Mouse (Mus musculus) induced T-regulatory cell, adult 2 months (primary cell): ENCODE measurements at regions not wholly inside any gene's neighbourhood (a gene's known extent, or its start where the extent isn't known, plus 50 kb on each side); places are given as distances from the start of the nearest gene placed in this dataset.

Experiments
- DNase-seq: peaks from one replicate; pipeline ENCODE4 v3.0.0-alpha.2; 2012; ENCODE audit warnings: low read depth

DNA sequence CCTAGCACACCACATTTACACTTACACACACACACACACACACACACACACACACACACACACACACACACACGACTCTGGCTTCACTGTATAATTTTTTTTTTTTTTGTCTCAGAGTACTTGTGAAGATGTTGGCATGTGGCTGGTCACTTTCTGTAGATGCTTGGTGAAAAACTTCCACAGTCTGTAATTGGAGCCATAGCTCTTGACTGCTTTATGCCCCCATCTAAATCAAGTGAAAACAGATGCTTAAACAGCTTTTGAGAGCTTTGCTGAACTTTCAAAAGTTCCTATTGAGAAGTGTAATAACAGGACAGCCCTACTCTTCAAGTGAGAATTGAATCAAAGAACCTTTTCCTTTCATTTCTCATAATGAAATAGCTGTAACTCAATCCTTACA, 317.7 kb downstream of the Gm21750 start:
- DNase-seq = no peak

- DNase-seq = no peak
Measured at GRCm38 (mm10) chr14:73996229-73996628, 335.2 kb downstream of the Gm21750 start.

GRCm38 (mm10) chr14:73997796-73998195, 336.8 kb downstream of the Gm21750 start:
- DNase-seq = no peak

- DNase-seq = no peak
Measured at GRCm38 (mm10) chr14:73999409-73999909, 338.4 kb downstream of the Gm21750 start.

DNA sequence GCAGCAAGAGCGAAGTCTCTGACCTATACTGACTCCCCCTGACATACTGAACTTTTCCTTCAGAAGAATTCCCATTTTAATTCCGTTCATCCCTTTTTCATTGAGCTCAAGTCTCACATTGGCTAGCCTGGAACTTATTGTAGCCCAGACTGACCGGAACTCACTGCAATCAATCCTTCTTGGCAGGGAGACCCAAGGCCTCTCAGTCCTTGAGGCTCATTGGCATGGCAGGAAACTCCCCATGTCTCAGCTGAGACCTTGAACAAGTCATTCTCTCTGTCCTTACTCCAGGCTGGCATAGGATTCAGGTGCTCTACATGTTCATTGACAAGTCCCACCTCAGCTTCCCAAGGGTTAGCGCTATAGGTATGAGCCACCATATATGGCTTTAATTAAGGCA, 345.9 kb downstream of the Gm21750 start:
- DNase-seq = no peak

- DNase-seq = no peak
Measured at GRCm38 (mm10) chr14:74011555-74011954, 350.5 kb downstream of the Gm21750 start.

DNA sequence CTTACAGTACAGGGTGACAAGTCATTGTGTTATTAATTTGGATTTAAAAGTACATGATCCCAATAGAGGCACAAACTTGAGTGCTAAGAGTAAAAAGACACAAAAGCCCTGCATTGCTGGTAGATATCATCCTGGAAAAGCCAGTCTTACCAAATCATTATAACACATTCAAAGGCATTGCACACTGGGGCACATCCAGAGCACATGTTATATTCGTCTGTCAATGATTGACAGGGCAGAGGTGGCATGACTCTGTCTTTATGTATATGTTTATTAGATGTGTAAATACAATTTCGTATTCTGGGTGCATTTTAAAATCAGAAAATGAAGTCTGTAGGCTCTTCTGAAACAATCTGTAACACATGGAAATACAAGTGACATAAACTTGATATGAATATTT, 358.4 kb downstream of the Gm21750 start:
- DNase-seq = no peak

DNA sequence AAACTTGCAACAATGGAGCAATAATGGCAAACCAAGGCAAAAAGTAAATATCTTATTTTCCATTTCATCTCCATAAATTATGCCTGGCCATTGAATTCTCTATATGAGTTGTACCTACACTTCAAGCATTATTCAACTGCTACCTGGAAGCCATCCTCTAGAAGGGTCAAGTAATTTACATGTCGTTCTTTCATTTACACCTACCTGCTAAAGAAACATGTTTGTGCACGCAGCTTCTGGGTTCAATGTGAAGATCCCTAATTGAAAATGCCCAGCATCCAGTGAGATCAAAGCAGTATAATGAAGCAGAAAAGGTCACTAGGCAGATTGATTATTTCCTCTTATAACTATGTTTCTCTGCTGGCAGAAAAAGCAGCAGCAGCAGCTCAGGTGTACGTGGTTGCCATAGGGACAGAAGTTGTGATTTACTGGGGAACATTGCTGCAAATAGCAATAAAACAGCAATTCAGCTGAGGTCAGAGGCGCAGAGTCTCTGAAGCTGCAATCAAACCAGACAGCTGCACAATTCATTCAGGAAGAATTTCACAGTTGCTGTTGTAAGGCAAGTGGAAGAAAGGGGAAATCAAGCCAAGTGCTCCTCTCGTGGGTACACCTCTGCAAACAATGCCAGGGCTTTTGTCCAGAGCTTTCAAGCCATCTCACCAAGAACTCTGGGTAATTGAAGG, 386.1 kb downstream of the Gm21750 start:
- no peak for DNase-seq

DNA sequence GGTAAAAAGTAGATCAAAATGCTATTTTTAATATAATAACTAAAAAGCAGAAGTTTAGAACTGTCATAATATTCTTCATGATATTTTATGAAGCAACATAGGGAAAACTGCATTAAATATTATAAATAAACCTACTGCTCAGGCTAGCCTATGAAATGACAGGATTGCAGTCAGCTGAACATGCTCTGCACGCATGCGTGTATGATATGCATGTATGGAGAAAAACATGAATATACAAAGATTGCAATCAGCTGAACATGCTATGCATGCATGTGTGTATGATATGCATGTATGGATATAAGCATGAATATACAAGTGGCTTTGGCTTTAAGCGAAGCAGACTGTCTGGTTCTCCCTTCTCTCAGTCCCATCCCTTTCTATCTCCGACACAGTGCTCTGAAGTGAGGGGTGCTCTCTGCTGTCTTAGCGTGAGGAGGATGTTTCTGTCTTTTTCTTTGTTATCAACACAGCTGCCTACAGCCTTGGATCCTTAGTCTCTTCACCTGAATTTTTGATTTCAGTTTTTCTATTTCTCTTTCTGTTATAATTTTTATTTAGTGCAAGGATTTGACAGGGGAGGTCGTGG, 386.8 kb downstream of the Gm21750 start:
- no peak for DNase-seq

GRCm38 (mm10) chr14:74048386-74048785, 387.4 kb downstream of the Gm21750 start:
- DNase-seq = no peak

- DNase-seq = no peak
Measured at GRCm38 (mm10) chr14:74066051-74066450, 405.0 kb downstream of the Gm21750 start.

GRCm38 (mm10) chr14:74093016-74093415, 432.0 kb downstream of the Gm21750 start:
- no peak for DNase-seq

DNA sequence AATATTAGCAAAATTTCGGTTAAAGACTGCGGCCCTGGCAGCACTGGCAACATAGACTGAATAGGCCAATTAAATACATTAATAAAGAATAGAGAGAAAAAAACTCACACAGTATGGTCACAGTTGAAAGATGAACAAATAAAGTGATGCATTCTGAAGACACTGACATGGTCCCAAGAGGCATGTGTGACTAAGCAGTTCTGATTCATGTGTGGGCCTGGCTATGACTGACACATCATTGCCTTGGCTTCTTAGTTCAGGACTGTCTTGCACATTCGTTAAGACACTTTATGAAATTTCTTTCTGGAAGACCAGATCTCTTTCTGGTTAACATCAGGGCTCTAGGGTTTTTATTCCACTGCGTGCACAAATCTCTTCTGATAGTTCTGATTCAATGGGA, 438.7 kb downstream of the Gm21750 start:
- no peak for DNase-seq

- DNase-seq = no peak
Measured at GRCm38 (mm10) chr14:74112603-74113002, 451.6 kb downstream of the Gm21750 start.

GRCm38 (mm10) chr14:74113116-74113515, 452.1 kb downstream of the Gm21750 start:
- DNase-seq = no peak

DNA sequence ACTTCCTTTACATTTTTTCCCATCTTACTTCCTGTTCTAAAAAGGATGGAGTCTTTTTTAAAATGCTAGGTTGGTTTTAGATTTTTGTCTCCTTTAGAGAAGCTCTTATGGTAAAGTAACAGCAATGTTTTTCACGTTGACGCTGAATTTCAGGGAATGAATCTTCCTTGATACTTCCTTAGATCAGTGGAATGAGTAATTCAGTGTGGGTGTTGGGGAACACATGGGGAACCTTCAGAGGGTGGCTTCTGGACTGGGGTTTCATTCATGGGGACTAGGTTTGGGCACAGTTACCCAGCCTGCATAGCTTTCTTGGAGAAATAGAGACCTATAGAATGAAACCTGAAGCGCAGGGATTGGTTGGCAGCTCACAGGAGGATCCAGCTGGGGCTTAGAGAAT, 452.5 kb downstream of the Gm21750 start:
- DNase-seq = no peak

GRCm38 (mm10) chr14:74117686-74118085, 456.7 kb downstream of the Gm21750 start:
- DNase-seq = no peak

DNA sequence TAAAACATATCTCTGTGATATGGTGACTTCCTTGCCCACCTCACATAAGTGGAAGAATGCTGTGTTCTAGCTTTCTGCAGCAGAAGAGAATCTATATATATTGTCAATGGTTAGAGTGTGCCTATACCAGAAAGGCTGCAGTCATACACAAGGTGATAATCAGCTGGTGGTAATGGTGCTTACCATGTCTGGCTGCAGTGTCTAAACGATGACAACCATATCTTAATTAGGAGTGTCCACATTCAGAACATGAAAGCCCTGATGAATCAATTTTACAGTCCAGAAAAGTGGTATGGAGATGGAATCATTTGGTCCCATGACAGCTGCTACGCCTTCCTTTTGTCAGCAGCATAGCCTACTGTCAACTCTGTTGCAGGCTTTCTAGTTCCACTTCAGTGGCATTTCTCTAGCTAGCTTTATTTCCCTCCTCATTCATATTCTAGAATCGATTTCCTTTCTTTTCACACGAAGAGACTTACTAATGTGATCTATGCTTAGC, 484.2 kb downstream of the Gm21750 start:
- no peak for DNase-seq

DNA sequence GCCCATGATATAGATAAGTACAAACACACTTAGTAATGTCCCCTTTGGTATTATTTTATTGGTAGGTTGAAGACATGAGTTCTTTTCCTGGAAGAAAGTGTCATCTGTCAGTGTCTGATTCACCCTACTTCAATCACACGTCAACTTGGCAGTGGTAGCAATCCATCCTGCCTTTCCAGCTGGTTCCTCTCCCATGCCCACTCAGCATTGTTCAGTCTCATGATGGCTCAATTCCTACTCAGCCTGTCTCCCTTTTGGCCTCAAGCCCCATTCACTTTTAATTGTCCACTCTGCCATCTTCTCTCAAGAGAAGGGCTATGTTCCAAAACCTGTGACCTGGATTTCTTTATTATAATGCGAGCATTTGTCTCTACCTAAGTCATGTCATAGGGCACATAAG, 474.4 kb upstream of the Htr2a start:
- no peak for DNase-seq

- DNase-seq = no peak
Measured at GRCm38 (mm10) chr14:74169131-74169875, 471.3 kb upstream of the Htr2a start.

- no peak for DNase-seq
Measured at GRCm38 (mm10) chr14:74180066-74180465, 460.6 kb upstream of the Htr2a start.

DNA sequence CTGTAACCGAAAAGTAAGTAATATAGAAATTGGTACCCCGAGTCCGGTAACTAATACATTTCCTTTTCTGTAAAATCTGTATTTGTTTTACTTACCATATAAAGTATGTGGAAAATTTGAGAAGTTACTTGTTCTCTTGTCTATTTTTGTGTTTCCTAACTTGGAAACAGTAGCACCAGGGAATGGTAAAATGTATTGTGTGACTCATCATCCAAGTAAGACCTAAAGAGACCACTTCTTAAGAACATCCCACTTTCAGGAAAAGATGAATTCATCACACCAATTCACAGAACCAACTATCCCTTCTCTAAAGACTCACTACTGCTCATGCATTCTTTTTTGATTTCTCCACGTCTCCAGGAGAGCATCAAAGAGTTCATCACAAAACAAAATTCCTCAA, 457.6 kb upstream of the Htr2a start:
- no peak for DNase-seq

GRCm38 (mm10) chr14:74201710-74202109, 438.9 kb upstream of the Htr2a start:
- no peak for DNase-seq
